Mouse (Mus musculus) cerebellum, adult 11-12 months (tissue): ENCODE results near the gene Apoa5.

Experiments
- DNase-seq: peaks from one replicate; pipeline ENCODE4 v3.0.0; 2022

Apoa5 gene

GRCm38 (mm10) chr9:46268343-46268873 lies at the start of gene Apoa5:
TSS of gene Apoa5 (plus strand) at chr9:46268633.
- no peak for DNase-seq

GRCm38 (mm10) chr9:46223090-46223489 lies 45.3 kb upstream of the Apoa5 start:
- DNase-seq = no peak

GRCm38 (mm10) chr9:46224101-46224500 lies 44.3 kb upstream of the Apoa5 start:
- no peak for DNase-seq

- no peak for DNase-seq
Measured at GRCm38 (mm10) chr9:46224945-46225660, 43.3 kb upstream of the Apoa5 start.

- no peak for DNase-seq
Measured at GRCm38 (mm10) chr9:46227064-46227614, 41.3 kb upstream of the Apoa5 start.

- DNase-seq = no peak
Measured at GRCm38 (mm10) chr9:46228491-46228890, 39.9 kb upstream of the Apoa5 start, which contains the start of gene Apoa1. TSS of gene Apoa1 (plus strand) at chr9:46228580.

- DNase-seq = peak; percentile 95
Measured at GRCm38 (mm10) chr9:46229573-46230449, 38.6 kb upstream of the Apoa5 start.

GRCm38 (mm10) chr9:46230450-46230975 lies 37.9 kb upstream of the Apoa5 start:
- no peak for DNase-seq

GRCm38 (mm10) chr9:46235196-46235595 lies 33.2 kb upstream of the Apoa5 start:
- peak; percentile 63 for DNase-seq

- no peak for DNase-seq
Measured at GRCm38 (mm10) chr9:46235596-46235648, 33.0 kb upstream of the Apoa5 start, which contains the start of gene Apoc3. TSS of gene Apoc3 (minus strand) at chr9:46235636.

- DNase-seq = no peak
Measured at GRCm38 (mm10) chr9:46235649-46236048, 32.8 kb upstream of the Apoa5 start.

- DNase-seq = no peak
Measured at GRCm38 (mm10) chr9:46238850-46239249, 29.6 kb upstream of the Apoa5 start.

- DNase-seq = no peak
Measured at GRCm38 (mm10) chr9:46240526-46241153, 27.8 kb upstream of the Apoa5 start, which contains the start of gene Apoa4. TSS of gene Apoa4 (plus strand) at chr9:46240696.

- no peak for DNase-seq
Measured at GRCm38 (mm10) chr9:46241818-46242217, 26.6 kb upstream of the Apoa5 start.

- DNase-seq = no peak
Measured at GRCm38 (mm10) chr9:46243122-46243521, 25.3 kb upstream of the Apoa5 start.

- DNase-seq = no peak
Measured at GRCm38 (mm10) chr9:46243584-46243983, 24.8 kb upstream of the Apoa5 start.

- no peak for DNase-seq
Measured at GRCm38 (mm10) chr9:46246752-46247324, 21.6 kb upstream of the Apoa5 start.

GRCm38 (mm10) chr9:46256177-46256576 lies 12.3 kb upstream of the Apoa5 start:
- no peak for DNase-seq

- DNase-seq = no peak
Measured at GRCm38 (mm10) chr9:46256658-46257385, 11.6 kb upstream of the Apoa5 start.

- no peak for DNase-seq
Measured at GRCm38 (mm10) chr9:46257546-46257945, 10.9 kb upstream of the Apoa5 start.

- no peak for DNase-seq
Measured at GRCm38 (mm10) chr9:46259111-46259510, 9.3 kb upstream of the Apoa5 start.

GRCm38 (mm10) chr9:46261131-46261530 lies 7.3 kb upstream of the Apoa5 start:
- DNase-seq = no peak
